Mouse (Mus musculus) ES-E14 (cell line): ENCODE measurements around the gene Psmg3. TPM values are rescaled to one million over a fixed set of nuclear protein-coding genes. Genes with fewer than 3 reads are reported as not detected.
A peak's percentile ranks its signal among the peaks of the same experiment; 100 is the strongest.

ENCODE experiments used
- DNase-seq: peaks from one replicate; pipeline ENCODE4 v3.0.0-alpha.2; 2013; ENCODE audit warnings: low read depth, low spot score
- H3K27ac ChIP-seq: 2 replicates; pipeline ENCODE4 v1.5.1; 2012; ENCODE audit warnings: low read depth, mild to moderate bottlenecking, low read length, moderate library complexity, mixed read lengths; ENCODE audit not compliant: poor library complexity, insufficient read depth, severe bottlenecking
- H3K36me3 ChIP-seq: 2 replicates; pipeline ENCODE4 v1.6.1; 2012; ENCODE audit warnings: mild to moderate bottlenecking, low read length, moderate library complexity, mixed read lengths; ENCODE audit not compliant: control insufficient read depth, poor library complexity, insufficient read depth, severe bottlenecking
- H3K4me1 ChIP-seq, 2 experiments: fragments of 150-350 bp in 1 of 2; sonication (generic) in 1 of 2; 2 replicates each; pipeline ENCODE4 v1.6.1; 2012; ENCODE audit warnings: low read length in 2 of 2, mild to moderate bottlenecking in 1 of 2, mixed read lengths in 1 of 2; ENCODE audit not compliant: control insufficient read depth in 2 of 2, insufficient read depth in 2 of 2, poor library complexity in 1 of 2
- H3K4me3 ChIP-seq, 2 experiments: fragments of 150-350 bp in 1 of 2; sonication (generic) in 1 of 2; 2 replicates each; pipeline ENCODE4 v1.5.1; 2012; ENCODE audit warnings: low read length in 2 of 2, low read depth in 1 of 2, mild to moderate bottlenecking in 1 of 2, mixed read lengths in 1 of 2; ENCODE audit not compliant: insufficient read depth in 1 of 2, poor library complexity in 1 of 2, severe bottlenecking in 1 of 2
- H3K9ac ChIP-seq: 2 replicates; pipeline ENCODE4 v1.6.1; 2012; ENCODE audit warnings: low read depth, mild to moderate bottlenecking, low read length, mixed read lengths; ENCODE audit not compliant: poor library complexity, insufficient read depth, severe bottlenecking
- H3K9me3 ChIP-seq: fragments of 150-350 bp; sonication (generic); 2 replicates; pipeline ENCODE4 v1.6.1; 2012; ENCODE audit warnings: low read depth, mild to moderate bottlenecking, low read length; ENCODE audit not compliant: control insufficient read depth, insufficient read depth
- CHD2 ChIP-seq: IDR thresholded peaks from 2 replicates; pipeline ENCODE4 v1.6.1; 2014; ENCODE audit warnings: mild to moderate bottlenecking, low read depth, low read length, inconsistent platforms
- HCFC1 ChIP-seq: IDR thresholded peaks from 2 replicates; pipeline ENCODE4 v1.6.1; 2012; ENCODE audit warnings: low read length, inconsistent platforms, borderline replicate concordance; ENCODE audit not compliant: insufficient read depth
- ZC3H11A ChIP-seq: IDR thresholded peaks from 2 replicates; pipeline ENCODE4 v1.6.1; 2012; ENCODE audit warnings: low read depth, mild to moderate bottlenecking, inconsistent platforms, low read length, borderline replicate concordance
- ZNF384 ChIP-seq: IDR thresholded peaks from 2 replicates; pipeline ENCODE4 v1.6.1; 2012; ENCODE audit warnings: low read depth, low read length, inconsistent platforms
- in situ Hi-C, 2 experiments: fragments of 600-800 bp; cut with MboI; formaldehyde crosslinking; loops; one replicate each; pipeline ENCODE4 v1.15.1; 2025; ENCODE audit warnings: low sequenced_read_pairs in 2 of 2, inconsistent platforms in 1 of 2; ENCODE audit not compliant: unreplicated experiment in 2 of 2
- total RNA-seq: library from RNA; depleted of rRNA; stranded (reverse); fragments of 300-350 nt; gene quantifications from 2 replicates; pipeline ENCODE4 v1.2.3, GENCODE M21; 2012; rRNA removed

Psmg3 gene
- total RNA-seq, 1 experiment, result 28.6 TPM

DNA sequence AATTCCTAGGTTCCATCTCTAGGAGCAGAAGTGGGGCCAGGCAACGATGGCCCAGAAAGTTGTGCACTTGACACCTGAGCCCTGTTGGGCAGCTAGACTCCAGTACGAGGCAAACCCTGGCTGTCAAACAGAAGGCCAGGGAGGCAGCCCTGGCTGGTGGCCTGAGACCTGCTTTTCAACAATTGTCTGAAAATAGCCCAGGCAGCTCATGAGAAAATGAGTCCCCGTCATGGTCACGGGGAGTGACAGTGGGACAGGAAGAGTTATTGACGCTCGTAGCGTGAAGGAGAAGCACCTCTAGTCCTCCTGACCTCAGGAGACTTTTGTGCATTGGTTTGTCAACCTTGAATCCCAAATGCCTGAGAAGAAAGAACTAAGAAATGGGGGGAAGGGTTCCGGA, 45.3 kb downstream of the Psmg3 start:
- Histone ChIP-seq H3K9me3 (no peaks in the 10 kb centered on the region), H3K36me3 (no peaks in the 10 kb centered on the region), H3K4me3 (no peak overlapping the region), H3K9ac (no peak overlapping the region), H3K27ac (no peak overlapping the region), H3K4me1 (no peaks in the 10 kb centered on the region)
- no peak for DNase-seq
- TF ChIP-seq ZNF384 (no peak), CHD2 (no peak), ZC3H11A (no peak)
- in situ Hi-C loops, result no loop called here

DNA sequence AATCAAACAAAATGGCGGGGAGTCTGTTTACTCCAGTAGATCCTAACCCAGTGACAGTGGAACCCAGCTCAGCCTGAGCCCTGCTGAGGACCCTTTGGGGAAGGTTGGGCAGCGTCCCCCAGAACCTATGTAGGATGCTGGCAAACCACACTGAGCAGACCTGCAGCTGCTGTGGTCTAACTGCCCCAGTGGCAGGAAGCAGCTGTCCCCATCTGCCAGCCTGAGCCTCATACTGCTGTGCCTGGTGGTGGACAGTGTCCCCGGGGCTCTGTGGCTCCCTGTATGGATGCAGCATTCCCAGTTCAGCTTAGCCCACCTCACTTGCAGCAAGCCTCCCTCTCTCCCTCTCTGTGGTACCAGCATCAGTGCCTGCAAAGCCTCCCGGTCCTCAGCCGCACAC, 49.7 kb downstream of the Psmg3 start:
- in situ Hi-C loops, result no loop called here
- no peak overlapping the region for H3K27ac ChIP-seq
- DNase-seq, result no peak

GRCm38 (mm10) chr5:139775216-139775926, 51.3 kb downstream of the Psmg3 start, which contains the start of gene Ints1:
Gene Ints1, minus strand, starts transcription at chr5:139775674.
- peak; percentile 92 for DNase-seq
- H3K36me3 ChIP-seq, result peaks cover 30% of the 10 kb centered on the region
- peak within 1 kb of the TSS; percentile 94 to 99 for H3K4me3 ChIP-seq
- H3K9ac ChIP-seq, result peak within 1 kb of the TSS; percentile 95
- H3K4me1 ChIP-seq, result no peaks in the 10 kb centered on the region
- peak within 1 kb of the TSS; percentile 14; the same call in 1 of the 2 replicates for H3K27ac ChIP-seq
- peak; percentile 74; the same call in 1 of the 2 replicates for TF ChIP-seq HCFC1
- 0 out of 2 replicates have a peak, but pooled peaks have one; percentile 12 for TF ChIP-seq CHD2
- TF ChIP-seq ZNF384, result no peak
- in situ Hi-C loops, result no loop called here
- no peaks in the 10 kb centered on the region for H3K9me3 ChIP-seq

More for the DNA sequence above, 49.7 kb downstream of the Psmg3 start:
- H3K36me3 ChIP-seq, result peaks cover 14% of the 10 kb centered on the region
- H3K4me3 ChIP-seq, result no peak overlapping the region
- H3K9ac ChIP-seq, result no peak overlapping the region
- TF ChIP-seq ZNF384, result no peak
- TF ChIP-seq CHD2, result no peak
- TF ChIP-seq ZC3H11A, result no peak
- H3K9me3 ChIP-seq, result no peaks in the 10 kb centered on the region
- H3K4me1 ChIP-seq, result no peaks in the 10 kb centered on the region

Other genes starting within 250 kb of the Psmg3 start
- gene Micall2, start 90.5 kb downstream of the Psmg3 start, total RNA-seq, result 2.1 and 2.2 TPM in 2 replicates
- gene Ints1, start 51.2 kb downstream of the Psmg3 start, total RNA-seq, result 164 and 203 TPM in 2 replicates
- gene Mafk, start 35.4 kb downstream of the Psmg3 start, total RNA-seq, result 16.8 and 19.9 TPM in 2 replicates
- gene Tmem184a, start 7.0 kb downstream of the Psmg3 start, total RNA-seq, result 2.7 and 4.9 TPM in 2 replicates
- gene Gm26938, start 478 bp downstream of the Psmg3 start, total RNA-seq, result not detected in 2 replicates
- 0.53 and 1.1 TPM in 2 replicates for gene Elfn1, start 81.1 kb upstream of the Psmg3 start, total RNA-seq